Mouse (Mus musculus): ENCODE results near the gene Stx19.

The Stx19 gene

GRCm38 (mm10) chr16:62846498-62847312 is 32.2 kb downstream of the Stx19 start, which contains the start of gene Arl13b:
Arl13b (minus strand) TSS chr16:62847040.
- CTCF ChIA-PET = no interaction called here

- CTCF ChIA-PET = no interaction called here
Measured at GRCm38 (mm10) chr16:62852464-62853252, 38.2 kb downstream of the Stx19 start.

GRCm38 (mm10) chr16:62853611-62854126 is 39.2 kb downstream of the Stx19 start:
- CTCF ChIA-PET = no interaction called here

GRCm38 (mm10) chr16:62854191-62855068 is 40.0 kb downstream of the Stx19 start, which contains the start of gene Pros1:
Pros1 (plus strand) TSS chr16:62854307.
- CTCF ChIA-PET = no interaction called here

GRCm38 (mm10) chr16:62855385-62855784 is 40.9 kb downstream of the Stx19 start:
- CTCF ChIA-PET = no interaction called here

GRCm38 (mm10) chr16:62856273-62856672 is 41.8 kb downstream of the Stx19 start:
- CTCF ChIA-PET = no interaction called here

GRCm38 (mm10) chr16:62857498-62857897 is 43.0 kb downstream of the Stx19 start:
- CTCF ChIA-PET = interaction anchor here (0.8 kb wide), 1 partner anchor 25 kb away, joined by 3 read pairs; no protein-coding TSS in a partner anchor

GRCm38 (mm10) chr16:62858018-62858417 is 43.5 kb downstream of the Stx19 start:
- CTCF ChIA-PET = interaction anchor here (0.8 kb wide), 1 partner anchor 26 kb away, joined by 3 read pairs; no protein-coding TSS in a partner anchor

GRCm38 (mm10) chr16:62860140-62860539 is 45.7 kb downstream of the Stx19 start:
- CTCF ChIA-PET = interaction anchor here (0.6 kb wide), 1 partner anchor 57 kb away, joined by 4 read pairs; no protein-coding TSS in a partner anchor

GRCm38 (mm10) chr16:62861455-62861854 is 47.0 kb downstream of the Stx19 start:
- CTCF ChIA-PET = no interaction called here

GRCm38 (mm10) chr16:62872688-62873117 is 58.2 kb downstream of the Stx19 start:
- CTCF ChIA-PET = no interaction called here

- CTCF ChIA-PET = no interaction called here
Measured at GRCm38 (mm10) chr16:62873180-62873579, 58.7 kb downstream of the Stx19 start.

All from spleen, embryonic (tissue).